Mouse (Mus musculus): ENCODE results near the gene Fam13c. TPM values are rescaled to one million over a fixed set of nuclear protein-coding genes. Genes with fewer than 3 reads are reported as not detected.

Fam13c gene
- total and polyA plus RNA-seq, 2 experiments from 2014 or later: 10.1 to 23.6 TPM

GRCm38 (mm10) chr10:70539251-70539650 is 99.0 kb downstream of the Fam13c start:
- DNase-seq (ENCODE audit: low spot score) (no peak), ATAC-seq (ENCODE audit: low FRiP score) (no peak)
- TF ChIP-seq CTCF (IDR thresholded peaks at IDR 0.05): no peak
- no peaks in the 10 kb centered on the region for H3K4me1 ChIP-seq (ENCODE audit: insufficient read depth, low read length)
- no peaks in the 10 kb centered on the region for H3K27me3 ChIP-seq (ENCODE audit: insufficient read depth, low read length)
- no peak overlapping the region for H3K9ac ChIP-seq (replicated peaks; ENCODE audit: low read length, poor library complexity, severe bottlenecking)
- H3K9me3 ChIP-seq (ENCODE audit: low read length): no peaks in the 10 kb centered on the region
- no peak overlapping the region for H3K4me3 ChIP-seq (ENCODE audit: low read depth, low read length)
- H3K27ac ChIP-seq (ENCODE audit: low read depth, low read length): no peak overlapping the region
- no peak overlapping the region for H3K4me2 ChIP-seq (ENCODE audit: low read depth, low read length, poor library complexity, severe bottlenecking)
- WGBS: 98% methylated on average over 9 of the region's 9 CpGs
- peaks cover 31% of the 10 kb centered on the region for H3K36me3 ChIP-seq (ENCODE audit: insufficient read depth, low read length)

GRCm38 (mm10) chr10:70540456-70541195 is 100.3 kb downstream of the Fam13c start:
- no peaks in the 10 kb centered on the region for H3K27me3 ChIP-seq (ENCODE audit: insufficient read depth, low read length)
- DNase-seq (ENCODE audit: low spot score) (peak; percentile 62), ATAC-seq (ENCODE audit: low FRiP score) (no peak)
- no peaks in the 10 kb centered on the region for H3K4me1 ChIP-seq (ENCODE audit: insufficient read depth, low read length)
- no peaks in the 10 kb centered on the region for H3K9me3 ChIP-seq (ENCODE audit: low read length)
- H3K4me3 ChIP-seq (ENCODE audit: low read depth, low read length): no peak overlapping the region
- 89% methylated on average over 9 of the region's 9 CpGs for WGBS
- peaks cover 34% of the 10 kb centered on the region for H3K36me3 ChIP-seq (ENCODE audit: insufficient read depth, low read length)
- H3K27ac ChIP-seq (ENCODE audit: low read depth, low read length): no peak overlapping the region
- peak; percentile 70 for TF ChIP-seq CTCF (IDR thresholded peaks at IDR 0.05)
- H3K9ac ChIP-seq (replicated peaks; ENCODE audit: low read length, poor library complexity, severe bottlenecking): no peak overlapping the region
- H3K4me2 ChIP-seq (ENCODE audit: low read depth, low read length, poor library complexity, severe bottlenecking): no peak overlapping the region

GRCm38 (mm10) chr10:70542857-70543256 is 102.6 kb downstream of the Fam13c start:
- H3K27me3 ChIP-seq (ENCODE audit: insufficient read depth, low read length): no peaks in the 10 kb centered on the region
- no peaks in the 10 kb centered on the region for H3K9me3 ChIP-seq (ENCODE audit: low read length)
- WGBS: 75% methylated on average over 6 of the region's 6 CpGs
- DNase-seq (ENCODE audit: low spot score): no peak
- H3K9ac ChIP-seq (replicated peaks; ENCODE audit: low read length, poor library complexity, severe bottlenecking): no peak overlapping the region
- H3K36me3 ChIP-seq (ENCODE audit: insufficient read depth, low read length): peaks cover 31% of the 10 kb centered on the region
- no peak for TF ChIP-seq CTCF (IDR thresholded peaks at IDR 0.05)
- no peak overlapping the region for H3K27ac ChIP-seq (ENCODE audit: low read depth, low read length)
- H3K4me3 ChIP-seq (ENCODE audit: low read depth, low read length): no peak overlapping the region
- no peak overlapping the region for H3K4me2 ChIP-seq (ENCODE audit: low read depth, low read length, poor library complexity, severe bottlenecking)
- no peaks in the 10 kb centered on the region for H3K4me1 ChIP-seq (ENCODE audit: insufficient read depth, low read length)
- ATAC-seq (ENCODE audit: low FRiP score): no peak

GRCm38 (mm10) chr10:70552531-70552930 is 112.2 kb downstream of the Fam13c start:
- H3K9ac ChIP-seq (replicated peaks; ENCODE audit: low read length, poor library complexity, severe bottlenecking): no peak overlapping the region
- H3K36me3 ChIP-seq (ENCODE audit: insufficient read depth, low read length): peaks cover 41% of the 10 kb centered on the region
- no peaks in the 10 kb centered on the region for H3K4me1 ChIP-seq (ENCODE audit: insufficient read depth, low read length)

GRCm38 (mm10) chr10:70563636-70564035 is 123.4 kb downstream of the Fam13c start:
- Histone ChIP-seq H3K9me3 (ENCODE audit: low read length) (no peaks in the 10 kb centered on the region), H3K4me3 (ENCODE audit: low read depth, low read length) (no peak overlapping the region), H3K4me2 (ENCODE audit: low read depth, low read length, poor library complexity, severe bottlenecking) (no peak overlapping the region), H3K9ac (replicated peaks; ENCODE audit: low read length, poor library complexity, severe bottlenecking) (no peak overlapping the region), H3K27me3 (ENCODE audit: insufficient read depth, low read length) (no peaks in the 10 kb centered on the region), H3K36me3 (ENCODE audit: insufficient read depth, low read length) (peaks cover 31% of the 10 kb centered on the region), H3K27ac (ENCODE audit: low read depth, low read length) (no peak overlapping the region), H3K4me1 (ENCODE audit: insufficient read depth, low read length) (no peaks in the 10 kb centered on the region)
- peak; percentile 89 for DNase-seq (ENCODE audit: low spot score)
- WGBS: 24% methylated on average over 3 of the region's 3 CpGs
- ATAC-seq (ENCODE audit: low FRiP score): no peak
- TF ChIP-seq CTCF (IDR thresholded peaks at IDR 0.05): peak; percentile 89

More at GRCm38 (mm10) chr10:70552531-70552930, 112.2 kb downstream of the Fam13c start:
- Histone ChIP-seq H3K27me3 (ENCODE audit: insufficient read depth, low read length) (no peaks in the 10 kb centered on the region), H3K4me2 (ENCODE audit: low read depth, low read length, poor library complexity, severe bottlenecking) (no peak overlapping the region), H3K9me3 (ENCODE audit: low read length) (no peaks in the 10 kb centered on the region), H3K27ac (ENCODE audit: low read depth, low read length) (no peak overlapping the region), H3K4me3 (ENCODE audit: low read depth, low read length) (no peak overlapping the region)
- ATAC-seq (ENCODE audit: low FRiP score): no peak
- TF ChIP-seq CTCF (IDR thresholded peaks at IDR 0.05): no peak
- DNase-seq (ENCODE audit: low spot score): no peak
- WGBS: 93% methylated on average over 3 of the region's 3 CpGs

GRCm38 (mm10) chr10:70581556-70582211 is 141.4 kb downstream of the Fam13c start:
- WGBS: 74% methylated on average over 7 of the region's 7 CpGs
- TF ChIP-seq CTCF (IDR thresholded peaks at IDR 0.05): no peak
- Histone ChIP-seq H3K4me1 (ENCODE audit: insufficient read depth, low read length) (no peaks in the 10 kb centered on the region), H3K36me3 (ENCODE audit: insufficient read depth, low read length) (no peaks in the 10 kb centered on the region; the same call in 1 of the 2 replicates), H3K9me3 (ENCODE audit: low read length) (no peaks in the 10 kb centered on the region), H3K27me3 (ENCODE audit: insufficient read depth, low read length) (no peaks in the 10 kb centered on the region), H3K4me3 (ENCODE audit: low read depth, low read length) (no peak overlapping the region), H3K27ac (ENCODE audit: low read depth, low read length) (no peak overlapping the region), H3K4me2 (ENCODE audit: low read depth, low read length, poor library complexity, severe bottlenecking) (no peak overlapping the region), H3K9ac (replicated peaks; ENCODE audit: low read length, poor library complexity, severe bottlenecking) (no peak overlapping the region)
- no peak for ATAC-seq (ENCODE audit: low FRiP score)
- no peak for DNase-seq (ENCODE audit: low spot score)
